ENCODE assay signal across 15 mouse cellular contexts in the genomic region with DNA sequence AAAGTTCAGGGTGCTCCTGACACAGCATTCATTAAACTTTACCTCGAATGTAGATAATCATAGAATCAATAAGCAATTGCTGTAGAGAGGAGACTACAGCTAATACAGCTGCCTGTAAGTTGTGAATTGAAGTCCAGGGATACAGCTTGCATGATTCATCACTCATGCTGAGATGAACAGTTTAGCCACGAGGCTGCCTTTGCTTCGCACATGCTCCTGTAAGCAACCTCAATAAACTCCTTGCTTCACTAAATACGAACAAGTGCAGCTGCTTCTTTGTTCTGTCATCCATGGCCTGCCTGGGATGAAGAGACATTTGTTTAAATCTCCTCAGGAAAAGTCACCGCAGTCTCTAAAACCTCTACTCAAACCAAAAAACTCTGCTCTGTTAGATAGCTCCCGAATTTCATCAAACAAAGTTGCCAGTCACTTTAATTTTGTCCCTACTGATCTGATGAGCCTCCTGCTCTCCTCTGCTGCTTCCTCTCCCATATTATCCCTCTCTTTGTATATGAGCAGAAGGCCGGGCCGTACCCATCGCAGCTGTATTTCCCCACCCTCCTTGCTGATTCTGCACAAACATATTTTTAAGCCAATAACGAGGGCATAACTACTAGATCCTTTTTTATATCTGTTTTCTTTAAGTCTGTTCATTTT.
DNase-seq lines count a peak whose midpoint lies in the region; ATAC-seq and TF ChIP-seq lines count a peak whose summit lies in the region.
"Had no signal": no experiment of that assay in that cellular context is flagged by ENCODE, and none has a peak within 500 bp of the region (broad histone marks: within the 10 kb centered on the region; RNA-seq: fewer than 3 reads in every experiment).

No protein-coding gene starts in this region.

- no peaks in the 10 kb centered on the region for H3K36me3 ChIP-seq in hindbrain, embryonic 11.5 days (ENCODE audit: control insufficient read depth, insufficient read depth, low read length)
- H3K36me3 ChIP-seq in hindbrain, embryonic 14.5 days (replicated peaks; ENCODE audit: control insufficient read depth, insufficient read depth): no peaks in the 10 kb centered on the region
- H3K36me3 ChIP-seq in hindbrain, embryonic 16.5 days (ENCODE audit: control insufficient read depth, insufficient read depth, low read length): no peaks in the 10 kb centered on the region
- no peaks in the 10 kb centered on the region for H3K36me3 ChIP-seq in kidney, adult 2 months (ENCODE audit: control insufficient read depth, insufficient read depth, low read length)
- H3K36me3 ChIP-seq: heart, embryonic 10.5 days; limb, embryonic 13.5 days; neural tube, embryonic 12.5 days had no signal

- no peak for TF ChIP-seq CTCF in kidney, adult 2 months (conservative IDR thresholded peaks at IDR 0.05; ENCODE audit: insufficient read depth, insufficient read length, low read depth, low read length)

- ATAC-seq in hindbrain, embryonic 11.5 days (ENCODE audit: low FRiP score): no peak; the same call in 1 of the 2 replicates
- ATAC-seq in hindbrain, embryonic 14.5 days (ENCODE audit: low FRiP score): no peak
- peak; percentile 54 for ATAC-seq in hindbrain, embryonic 16.5 days

- no peak overlapping the region for H3K4me2 ChIP-seq in hindbrain, embryonic 11.5 days (replicated peaks; ENCODE audit: low read depth, low read length)
- no peak overlapping the region for H3K4me2 ChIP-seq in hindbrain, embryonic 14.5 days (replicated peaks)
- no peak overlapping the region for H3K4me2 ChIP-seq in hindbrain, embryonic 16.5 days (ENCODE audit: low read length)
- H3K4me2 ChIP-seq: limb, embryonic 13.5 days; neural tube, embryonic 12.5 days had no signal

- H3K9me3 ChIP-seq in hindbrain, embryonic 11.5 days (ENCODE audit: control insufficient read depth, low read length): no peaks in the 10 kb centered on the region
- no peaks in the 10 kb centered on the region for H3K9me3 ChIP-seq in hindbrain, embryonic 14.5 days (ENCODE audit: control insufficient read depth, low read length)
- no peaks in the 10 kb centered on the region for H3K9me3 ChIP-seq in hindbrain, embryonic 16.5 days (ENCODE audit: control insufficient read depth, low read length)
- H3K9me3 ChIP-seq: heart, embryonic 10.5 days; limb, embryonic 13.5 days; neural tube, embryonic 12.5 days had no signal

- no peak overlapping the region for H3K9ac ChIP-seq in hindbrain, embryonic 11.5 days (ENCODE audit: low read depth, low read length)
- H3K9ac ChIP-seq in hindbrain, embryonic 14.5 days: no peak overlapping the region
- no peak overlapping the region for H3K9ac ChIP-seq in hindbrain, embryonic 16.5 days (ENCODE audit: low read depth, low read length)
- H3K9ac ChIP-seq: limb, embryonic 13.5 days; neural tube, embryonic 12.5 days had no signal

- H3K27ac ChIP-seq in hindbrain, embryonic 11.5 days (ENCODE audit: low read depth, low read length): no peak overlapping the region
- H3K27ac ChIP-seq in hindbrain, embryonic 14.5 days: no peak overlapping the region
- no peak overlapping the region for H3K27ac ChIP-seq in hindbrain, embryonic 16.5 days (ENCODE audit: low read depth, low read length)
- H3K27ac ChIP-seq in kidney, adult 2 months (ENCODE audit: insufficient read depth, low read depth, low read length): no peak overlapping the region
- H3K27ac ChIP-seq: heart, embryonic 10.5 days; limb, embryonic 13.5 days; neural tube, embryonic 12.5 days had no signal

- peak; percentile 4 for DNase-seq in hindbrain, embryonic 11.5 days (ENCODE audit: low spot score)
- DNase-seq in hindbrain, embryonic 14.5 days (ENCODE audit: low spot score): no peak
- DNase-seq in embryo, embryonic 9.5 days (ENCODE audit: extremely low spot score): peak; percentile 4
- DNase-seq in retina, embryonic 14.5 days (ENCODE audit: low spot score): peak; percentile 36
- DNase-seq in kidney, adult 2 months: no peak
- no peak for DNase-seq in right cerebral cortex, postnatal 4 days
- DNase-seq in kidney, adult 9 months: no peak
- DNase-seq: gastrocnemius, postnatal 14 days; heart, postnatal 36 days; kidney, adult 18-20 months; lung, adult 18-20 months had no signal

- no peaks in the 10 kb centered on the region for H3K4me1 ChIP-seq in hindbrain, embryonic 11.5 days (replicated peaks; ENCODE audit: control insufficient read depth, insufficient read depth, low read length)
- H3K4me1 ChIP-seq in hindbrain, embryonic 14.5 days (replicated peaks; ENCODE audit: control insufficient read depth, insufficient read depth, low read length): no peaks in the 10 kb centered on the region
- H3K4me1 ChIP-seq in hindbrain, embryonic 16.5 days (ENCODE audit: control insufficient read depth, insufficient read depth, low read depth, low read length): no peaks in the 10 kb centered on the region
- no peaks in the 10 kb centered on the region for H3K4me1 ChIP-seq in kidney, adult 2 months (ENCODE audit: control insufficient read depth, insufficient read depth, low read length)
- H3K4me1 ChIP-seq: heart, embryonic 10.5 days; limb, embryonic 13.5 days; neural tube, embryonic 12.5 days had no signal

- 51% methylated on average over 10 of the region's 10 CpGs for WGBS in hindbrain, embryonic 11.5 days
- 36% methylated on average over 10 of the region's 10 CpGs for WGBS in hindbrain, embryonic 14.5 days
- 37% methylated on average over 10 of the region's 10 CpGs for WGBS in hindbrain, embryonic 16.5 days
- 62% methylated on average over 10 of the region's 10 CpGs for WGBS in kidney, adult 2 months

- H3K27me3 ChIP-seq in hindbrain, embryonic 11.5 days (ENCODE audit: control insufficient read depth, insufficient read depth, low read length): no peaks in the 10 kb centered on the region
- no peaks in the 10 kb centered on the region for H3K27me3 ChIP-seq in hindbrain, embryonic 14.5 days (ENCODE audit: control insufficient read depth, insufficient read depth, low read length)
- no peaks in the 10 kb centered on the region for H3K27me3 ChIP-seq in hindbrain, embryonic 16.5 days (replicated peaks; ENCODE audit: control insufficient read depth, insufficient read depth, low read length)
- no peaks in the 10 kb centered on the region for H3K27me3 ChIP-seq in kidney, adult 2 months (replicated peaks; ENCODE audit: control insufficient read depth, insufficient read depth, low read length)
- H3K27me3 ChIP-seq: limb, embryonic 13.5 days; neural tube, embryonic 12.5 days had no signal

- TF ChIP-seq POLR2A in kidney, adult 2 months (IDR thresholded peaks at IDR 0.05; ENCODE audit: low read depth, low read length): no peak

- H3K4me3 ChIP-seq in hindbrain, embryonic 11.5 days (ENCODE audit: low read depth, low read length): no peak overlapping the region
- no peak overlapping the region for H3K4me3 ChIP-seq in hindbrain, embryonic 14.5 days (replicated peaks; ENCODE audit: low read length)
- H3K4me3 ChIP-seq in hindbrain, embryonic 16.5 days (ENCODE audit: low read length): no peak overlapping the region
- H3K4me3 ChIP-seq in kidney, adult 2 months (ENCODE audit: insufficient read depth, low read depth, low read length): no peak overlapping the region
- H3K4me3 ChIP-seq: heart, embryonic 10.5 days; limb, embryonic 13.5 days; neural tube, embryonic 12.5 days had no signal

Comparison
In these comparisons a context has a peak if more than half of its experiments do, and no peak if none do; other contexts are left out.
1. DNase-seq: peak in hindbrain, embryonic 11.5 days (single experiment), embryo, embryonic 9.5 days (single experiment) and retina, embryonic 14.5 days (single experiment); none in hindbrain, embryonic 14.5 days (single experiment), kidney, adult 2 months (single experiment), right cerebral cortex, postnatal 4 days (single experiment) and kidney, adult 9 months (single experiment).